Mouse (Mus musculus) heart, adult 9 months (tissue): ENCODE measurements around the gene Slc22a26.
"Not testable (repeated sequence)": the region's sequence is repeated elsewhere in the genome, so short reads cannot be mapped to it uniquely, and the experiment has no call there.

Experiments used
- DNase-seq, 2 experiments: peaks; one replicate each; pipeline ENCODE4 v3.0.0; 2022; ENCODE audit warnings: low spot score in 2 of 2

The Slc22a26 gene

GRCm38 (mm10) chr19:7802571-7802970 is at the start of gene Slc22a26:
TSS of gene Slc22a26 (minus strand) at chr19:7802667.
- no peak for DNase-seq

- DNase-seq, result no peak
Measured at GRCm38 (mm10) chr19:7829851-7830250, 27.4 kb upstream of the Slc22a26 start.

- no peak for DNase-seq
Measured at GRCm38 (mm10) chr19:7790571-7790970, 11.9 kb downstream of the Slc22a26 start.

- DNase-seq, result no peak
Measured at GRCm38 (mm10) chr19:7775306-7775705, 27.2 kb downstream of the Slc22a26 start.

- no peak for DNase-seq
Measured at GRCm38 (mm10) chr19:7766124-7766523, 36.3 kb downstream of the Slc22a26 start.

GRCm38 (mm10) chr19:7765599-7765998 is 36.9 kb downstream of the Slc22a26 start:
- no peak for DNase-seq

GRCm38 (mm10) chr19:7753371-7753770 is 49.1 kb downstream of the Slc22a26 start:
- not testable (repeated sequence) for DNase-seq
